Mouse (Mus musculus): Measurements from ENCODE around the gene Tprn.

The Tprn gene

GRCm38 (mm10) chr2:25262291-25262767, at the start of gene Tprn:
TSS of gene Tprn (plus strand) at chr2:25262618.
- DNase-seq (ENCODE audit: low spot score) = peak; percentile 84

- DNase-seq (ENCODE audit: low spot score) = no peak
Measured at GRCm38 (mm10) chr2:25213266-25213865, 49.1 kb upstream of the Tprn start.

GRCm38 (mm10) chr2:25214444-25214843, 48.0 kb upstream of the Tprn start, which contains the start of gene Stpg3:
TSS of gene Stpg3 (minus strand) at chr2:25214637.
- DNase-seq (ENCODE audit: low spot score) = no peak

- DNase-seq (ENCODE audit: low spot score) = no peak
Measured at GRCm38 (mm10) chr2:25217666-25218065, 44.8 kb upstream of the Tprn start.

GRCm38 (mm10) chr2:25218445-25218844, 44.0 kb upstream of the Tprn start, which contains the start of gene Fam166a:
TSS of gene Fam166a (plus strand) at chr2:25218745.
- no peak for DNase-seq (ENCODE audit: low spot score)

GRCm38 (mm10) chr2:25221331-25221772, 41.1 kb upstream of the Tprn start:
- no peak for DNase-seq (ENCODE audit: low spot score)

- peak; percentile 46 for DNase-seq (ENCODE audit: low spot score)
Measured at GRCm38 (mm10) chr2:25223681-25224491, 38.5 kb upstream of the Tprn start.

- no peak for DNase-seq (ENCODE audit: low spot score)
Measured at GRCm38 (mm10) chr2:25224492-25224765, 38.0 kb upstream of the Tprn start, which contains the start of gene Tubb4b. TSS of gene Tubb4b (minus strand) at chr2:25224702.

- peak; percentile 88 for DNase-seq (ENCODE audit: low spot score)
Measured at GRCm38 (mm10) chr2:25224766-25225752, 37.4 kb upstream of the Tprn start.

GRCm38 (mm10) chr2:25225811-25226379, 36.5 kb upstream of the Tprn start:
- no peak for DNase-seq (ENCODE audit: low spot score)

GRCm38 (mm10) chr2:25226864-25227263, 35.6 kb upstream of the Tprn start:
- DNase-seq (ENCODE audit: low spot score) = no peak

GRCm38 (mm10) chr2:25227406-25227805, 35.0 kb upstream of the Tprn start:
- no peak for DNase-seq (ENCODE audit: low spot score)

GRCm38 (mm10) chr2:25228431-25228889, 34.0 kb upstream of the Tprn start:
- DNase-seq (ENCODE audit: low spot score) = peak; percentile 79

- no peak for DNase-seq (ENCODE audit: low spot score)
Measured at GRCm38 (mm10) chr2:25228995-25229530, 33.4 kb upstream of the Tprn start.

GRCm38 (mm10) chr2:25229582-25229981, 32.8 kb upstream of the Tprn start:
- DNase-seq (ENCODE audit: low spot score) = no peak

GRCm38 (mm10) chr2:25230581-25230980, 31.8 kb upstream of the Tprn start:
- no peak for DNase-seq (ENCODE audit: low spot score)

GRCm38 (mm10) chr2:25231038-25231437, 31.4 kb upstream of the Tprn start:
- DNase-seq (ENCODE audit: low spot score) = no peak

GRCm38 (mm10) chr2:25233421-25233820, 29.0 kb upstream of the Tprn start:
- no peak for DNase-seq (ENCODE audit: low spot score)

- no peak for DNase-seq (ENCODE audit: low spot score)
Measured at GRCm38 (mm10) chr2:25234050-25234449, 28.4 kb upstream of the Tprn start, which contains the start of gene Slc34a3. TSS of gene Slc34a3 (minus strand) at chr2:25234364.

GRCm38 (mm10) chr2:25234551-25235220, 27.7 kb upstream of the Tprn start:
- DNase-seq (ENCODE audit: low spot score) = no peak

- DNase-seq (ENCODE audit: low spot score) = no peak
Measured at GRCm38 (mm10) chr2:25236614-25237013, 25.8 kb upstream of the Tprn start, which contains the start of gene Rnf224. TSS of gene Rnf224 (minus strand) at chr2:25236787.

Measured in urinary bladder, postnatal 10 days (tissue).